Mouse (Mus musculus): ENCODE results near the gene Gtf2e1.

Gtf2e1 gene

GRCm38 (mm10) chr16:37546312-37546711 lies 6.7 kb upstream of the Gtf2e1 start:
- no peak for DNase-seq (ENCODE audit: low read depth, low spot score)

- no peak for DNase-seq (ENCODE audit: low read depth, low spot score)
Observed at GRCm38 (mm10) chr16:37540776-37541175, 1.2 kb upstream of the Gtf2e1 start.

GRCm38 (mm10) chr16:37539240-37539610 lies 364 bp downstream of the Gtf2e1 start:
- DNase-seq (ENCODE audit: low read depth, low spot score), result no peak

- no peak for DNase-seq (ENCODE audit: low read depth, low spot score)
Observed at GRCm38 (mm10) chr16:37533369-37534068, 6.1 kb downstream of the Gtf2e1 start.

GRCm38 (mm10) chr16:37532046-37532445 lies 7.5 kb downstream of the Gtf2e1 start:
- no peak for DNase-seq (ENCODE audit: low read depth, low spot score)

- DNase-seq (ENCODE audit: low read depth, low spot score), result no peak
Observed at GRCm38 (mm10) chr16:37530170-37530569, 9.4 kb downstream of the Gtf2e1 start.

- DNase-seq (ENCODE audit: low read depth, low spot score), result no peak
Observed at GRCm38 (mm10) chr16:37526688-37527223, 12.8 kb downstream of the Gtf2e1 start.

GRCm38 (mm10) chr16:37525121-37525520 lies 14.5 kb downstream of the Gtf2e1 start:
- DNase-seq (ENCODE audit: low read depth, low spot score), result no peak

- no peak for DNase-seq (ENCODE audit: low read depth, low spot score)
Observed at GRCm38 (mm10) chr16:37522100-37522697, 17.4 kb downstream of the Gtf2e1 start.

- DNase-seq (ENCODE audit: low read depth, low spot score), result no peak
Observed at GRCm38 (mm10) chr16:37520190-37521040, 19.2 kb downstream of the Gtf2e1 start.

GRCm38 (mm10) chr16:37519721-37520120 lies 19.9 kb downstream of the Gtf2e1 start:
- no peak for DNase-seq (ENCODE audit: low read depth, low spot score)

- DNase-seq (ENCODE audit: low read depth, low spot score), result no peak
Observed at GRCm38 (mm10) chr16:37518662-37519061, 20.9 kb downstream of the Gtf2e1 start.

- no peak for DNase-seq (ENCODE audit: low read depth, low spot score)
Observed at GRCm38 (mm10) chr16:37517596-37518211, 21.9 kb downstream of the Gtf2e1 start.

GRCm38 (mm10) chr16:37516376-37516993 lies 23.1 kb downstream of the Gtf2e1 start:
- no peak for DNase-seq (ENCODE audit: low read depth, low spot score)

GRCm38 (mm10) chr16:37514644-37515043 lies 24.9 kb downstream of the Gtf2e1 start:
- DNase-seq (ENCODE audit: low read depth, low spot score), result no peak

GRCm38 (mm10) chr16:37511489-37511888 lies 28.1 kb downstream of the Gtf2e1 start:
- DNase-seq (ENCODE audit: low read depth, low spot score), result no peak

GRCm38 (mm10) chr16:37506751-37507150 lies 32.8 kb downstream of the Gtf2e1 start:
- no peak for DNase-seq (ENCODE audit: low read depth, low spot score)

- no peak for DNase-seq (ENCODE audit: low read depth, low spot score)
Observed at GRCm38 (mm10) chr16:37504517-37504916, 35.1 kb downstream of the Gtf2e1 start.

GRCm38 (mm10) chr16:37498581-37498980 lies 41.0 kb downstream of the Gtf2e1 start:
- no peak for DNase-seq (ENCODE audit: low read depth, low spot score)

GRCm38 (mm10) chr16:37495017-37495416 lies 44.6 kb downstream of the Gtf2e1 start:
- no peak for DNase-seq (ENCODE audit: low read depth, low spot score)

Measured in embryo, embryonic 11.5 days (tissue).